Mouse (Mus musculus) forebrain, embryonic 14.5 days (tissue): ENCODE measurements at regions not wholly inside any gene's neighbourhood (a gene's known extent, or its start where the extent isn't known, plus 50 kb on each side); places are given as distances from the start of the nearest gene placed in this dataset.
"Not testable (repeated sequence)": the region's sequence is repeated elsewhere in the genome, so short reads cannot be mapped to it uniquely, and the experiment has no call there.

Experiments used
- ATAC-seq: fragments of 200-750 bp; cut with Nextera tagmentation; 2 replicates; pipeline ENCODE4 v1.8.0; 2017; ENCODE audit warnings: mild to moderate bottlenecking, moderate library complexity
- DNase-seq: peaks from one replicate; pipeline ENCODE4 v3.0.0-alpha.2; 2015; ENCODE audit warnings: low spot score
- H3K27ac ChIP-seq: fragments of 300-500 bp; sonication (generic); 2 replicates; pipeline ENCODE4 v1.5.1; 2014; ENCODE audit warnings: low read depth, mild to moderate bottlenecking, control low read depth, low read length, moderate library complexity
- H3K27me3 ChIP-seq: fragments of 300-500 bp; sonication (generic); replicated peaks from 2 replicates; pipeline ENCODE4 v1.6.1; 2014; ENCODE audit warnings: low read length, control low read depth, mixed read lengths; ENCODE audit not compliant: control insufficient read depth, insufficient read depth
- H3K36me3 ChIP-seq: fragments of 300-500 bp; sonication (generic); 2 replicates; pipeline ENCODE4 v1.6.1; 2014; ENCODE audit warnings: low read length, control low read depth; ENCODE audit not compliant: control insufficient read depth, insufficient read depth
- H3K4me1 ChIP-seq: fragments of 300-500 bp; sonication (generic); 2 replicates; pipeline ENCODE4 v1.6.1; 2014; ENCODE audit warnings: antibody characterized with exemption, low read length, control low read depth; ENCODE audit not compliant: control insufficient read depth, insufficient read depth
- H3K4me2 ChIP-seq: fragments of 300-500 bp; sonication (generic); 2 replicates; pipeline ENCODE4 v1.6.1; 2014; ENCODE audit warnings: mild to moderate bottlenecking, control low read depth, low read length
- H3K4me3 ChIP-seq: fragments of 300-500 bp; sonication (generic); 2 replicates; pipeline ENCODE4 v1.5.1; 2014; ENCODE audit warnings: low read depth, low read length, control low read depth
- H3K9ac ChIP-seq: fragments of 300-500 bp; sonication (generic); 2 replicates; pipeline ENCODE4 v1.6.1; 2014; ENCODE audit warnings: mild to moderate bottlenecking, low read length, control low read depth, moderate library complexity
- H3K9me3 ChIP-seq: fragments of 300-500 bp; sonication (generic); replicated peaks from 2 replicates; pipeline ENCODE4 v1.6.1; 2016; ENCODE audit warnings: low read length, control low read depth, mixed read lengths; ENCODE audit not compliant: control insufficient read depth
- WGBS: fragments of 180-500 bp; shearing (Covaris S2); extraction: QIAGEN DNeasy Blood & Tissue Kit; methylation state at CpG from one replicate; pipeline ENCODE4 v1.1.7; 2014; 5-methylcytosine and 5-hydroxymethylcytosine counted together

- no peak for ATAC-seq
- no peaks in the 10 kb centered on the region for H3K27me3 ChIP-seq
- WGBS, result 98% methylated on average over 1 of the region's 1 CpGs
These were observed 480.7 kb downstream of the Cypt12 start for GRCm38 (mm10) chr3:18428908-18429307.

GRCm38 (mm10) chr3:18438845-18439244 is 490.6 kb downstream of the Cypt12 start:
- ATAC-seq (peak; percentile 85), DNase-seq (peak; percentile 72)
- Histone ChIP-seq H3K27me3 (no peaks in the 10 kb centered on the region), H3K9ac (no peak overlapping the region), H3K4me3 (no peak overlapping the region), H3K4me2 (no peak overlapping the region), H3K9me3 (no peaks in the 10 kb centered on the region), H3K36me3 (no peaks in the 10 kb centered on the region), H3K27ac (no peak overlapping the region; the same call in 1 of the 2 replicates), H3K4me1 (no peaks in the 10 kb centered on the region)
- 66% methylated on average over 5 of the region's 5 CpGs for WGBS

More at GRCm38 (mm10) chr3:18428908-18429307, 480.7 kb downstream of the Cypt12 start:
- no peak overlapping the region for H3K4me3 ChIP-seq
- H3K4me2 ChIP-seq, result no peak overlapping the region
- no peak overlapping the region for H3K9ac ChIP-seq
- no peak for DNase-seq
- H3K36me3 ChIP-seq, result no peaks in the 10 kb centered on the region
- H3K9me3 ChIP-seq, result no peaks in the 10 kb centered on the region
- H3K27ac ChIP-seq, result no peak overlapping the region
- no peaks in the 10 kb centered on the region for H3K4me1 ChIP-seq

- Histone ChIP-seq H3K9ac (no peak overlapping the region), H3K27ac (no peak overlapping the region), H3K4me2 (no peak overlapping the region), H3K9me3 (no peaks in the 10 kb centered on the region), H3K4me3 (no peak overlapping the region), H3K36me3 (no peaks in the 10 kb centered on the region), H3K27me3 (no peaks in the 10 kb centered on the region), H3K4me1 (peaks cover 4% of the 10 kb centered on the region; the same call in 1 of the 2 replicates)
- DNase-seq (no peak), ATAC-seq (no peak)
- 91% methylated on average over 3 of the region's 3 CpGs for WGBS
These were observed 504.2 kb downstream of the Cypt12 start for GRCm38 (mm10) chr3:18452197-18452933.

DNA sequence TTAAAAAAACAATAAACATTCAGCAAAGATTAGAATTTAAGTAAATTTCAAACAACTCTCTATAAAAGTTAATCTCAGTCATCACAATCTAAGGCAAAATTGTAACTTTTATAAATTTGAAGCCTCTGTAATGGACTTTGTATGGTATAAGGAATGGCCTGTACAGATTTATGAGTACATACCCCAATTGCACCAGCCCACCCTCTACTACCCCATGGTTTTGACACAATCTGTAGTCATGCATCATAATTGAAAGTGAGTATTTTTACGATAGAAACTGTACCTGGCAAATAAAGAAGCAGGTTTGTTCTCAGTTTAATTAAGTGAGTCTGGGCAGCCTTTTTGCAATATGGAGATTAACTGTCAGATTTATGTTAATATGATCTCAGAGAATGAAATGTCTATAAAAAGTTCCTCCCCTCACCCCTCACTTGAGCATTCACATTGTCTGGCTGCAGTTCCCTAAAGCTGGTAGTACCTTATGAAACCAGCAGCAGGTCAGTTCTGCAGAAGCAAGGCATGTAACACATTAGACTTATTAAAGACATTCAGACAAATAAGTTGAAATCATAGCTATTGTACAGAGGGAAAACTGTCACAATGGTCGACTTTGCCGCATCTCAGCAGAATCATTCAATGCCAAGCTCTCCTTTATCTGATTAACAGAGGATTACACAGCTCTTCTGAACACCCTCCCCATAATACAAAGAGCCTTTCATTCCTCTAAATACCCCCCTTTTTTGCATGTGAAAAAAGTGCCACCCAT is 505.2 kb downstream of the Cypt12 start:
- Histone ChIP-seq H3K36me3 (no peaks in the 10 kb centered on the region), H3K4me2 (no peak overlapping the region), H3K27ac (0 out of 2 replicates have a peak overlapping the region, but pooled peaks have one; percentile 5), H3K4me3 (no peak overlapping the region), H3K27me3 (no peaks in the 10 kb centered on the region), H3K9me3 (no peaks in the 10 kb centered on the region), H3K9ac (no peak overlapping the region), H3K4me1 (peaks cover 4% of the 10 kb centered on the region; the same call in 1 of the 2 replicates)
- WGBS, result 6% methylated on average over 1 of the region's 3 CpGs
- peak; percentile 75 for DNase-seq
- ATAC-seq, result peak; percentile 70

DNA sequence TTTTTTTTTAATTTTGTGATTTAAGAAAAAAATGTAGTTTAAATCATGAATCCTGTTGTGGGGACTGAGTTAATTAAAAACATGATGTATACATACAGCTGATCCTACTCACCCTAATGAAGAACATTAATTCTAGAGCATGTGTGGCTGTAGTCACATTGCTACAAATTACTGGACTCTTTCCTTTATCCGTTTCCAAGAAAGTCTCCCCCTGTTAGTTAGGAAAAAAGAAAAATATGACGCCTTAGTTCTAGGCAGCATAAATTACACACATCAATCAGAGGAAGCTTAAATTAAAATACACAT is 505.7 kb downstream of the Cypt12 start:
- Histone ChIP-seq H3K27me3 (no peaks in the 10 kb centered on the region), H3K4me2 (no peak overlapping the region), H3K36me3 (no peaks in the 10 kb centered on the region), H3K4me3 (no peak overlapping the region), H3K27ac (0 out of 2 replicates have a peak overlapping the region, but pooled peaks have one; percentile 46), H3K9ac (no peak overlapping the region), H3K9me3 (no peaks in the 10 kb centered on the region), H3K4me1 (peaks cover 4% of the 10 kb centered on the region; the same call in 1 of the 2 replicates)
- WGBS, result 3% methylated on average over 2 of the region's 2 CpGs
- peak; percentile 60 for ATAC-seq
- DNase-seq, result peak; percentile 78

- not testable (repeated sequence) for DNase-seq, H3K27ac ChIP-seq, H3K9ac ChIP-seq, ATAC-seq, H3K27me3 ChIP-seq, H3K4me3 ChIP-seq, H3K36me3 ChIP-seq, H3K4me2 ChIP-seq, H3K4me1 ChIP-seq, H3K9me3 ChIP-seq
- WGBS, result 73% methylated on average over 2 of the region's 4 CpGs
These were observed 506.5 kb downstream of the Cypt12 start for GRCm38 (mm10) chr3:18454558-18455191.

GRCm38 (mm10) chr3:18456033-18456690 is 508.0 kb downstream of the Cypt12 start:
- Histone ChIP-seq H3K9ac (no peak overlapping the region), H3K4me1 (peaks cover 4% of the 10 kb centered on the region; the same call in 1 of the 2 replicates), H3K27me3 (no peaks in the 10 kb centered on the region), H3K9me3 (no peaks in the 10 kb centered on the region), H3K27ac (no peak overlapping the region), H3K4me2 (no peak overlapping the region), H3K4me3 (no peak overlapping the region), H3K36me3 (no peaks in the 10 kb centered on the region)
- DNase-seq, result peak; percentile 96
- 15% methylated on average over 2 of the region's 2 CpGs for WGBS
- peak; percentile 87 for ATAC-seq

DNA sequence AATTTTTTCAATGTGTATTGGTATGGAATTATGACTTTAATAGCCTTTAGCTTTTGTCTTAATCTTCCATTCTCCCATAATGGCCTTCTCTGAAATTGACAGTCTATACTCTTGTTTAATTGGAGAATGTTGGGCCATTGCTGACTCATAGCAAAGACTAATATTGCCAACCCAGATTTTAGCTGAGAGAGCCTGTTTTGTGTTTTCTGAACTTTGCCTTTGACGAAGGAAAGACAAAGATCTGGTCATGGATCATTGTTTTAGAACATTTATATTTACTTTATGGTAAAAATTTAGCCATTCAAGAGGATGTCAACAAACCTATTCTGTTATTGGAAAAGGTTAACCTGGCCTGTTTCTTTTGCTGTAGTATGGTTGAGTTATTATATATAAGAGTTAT is 512.1 kb downstream of the Cypt12 start:
- no peak for ATAC-seq
- no peaks in the 10 kb centered on the region for H3K36me3 ChIP-seq
- H3K4me3 ChIP-seq, result no peak overlapping the region
- no peak overlapping the region for H3K9ac ChIP-seq
- WGBS, result 87% methylated on average over 1 of the region's 1 CpGs
- H3K4me1 ChIP-seq, result no peaks in the 10 kb centered on the region; the same call in 1 of the 2 replicates
- no peaks in the 10 kb centered on the region for H3K9me3 ChIP-seq
- no peak overlapping the region for H3K4me2 ChIP-seq
- H3K27me3 ChIP-seq, result no peaks in the 10 kb centered on the region
- DNase-seq, result no peak
- no peak overlapping the region for H3K27ac ChIP-seq
